Mouse (Mus musculus) urinary bladder, postnatal 10 days (tissue): Measurements from ENCODE around the gene Spcs2.
A peak's percentile ranks its signal among the peaks of the same experiment; 100 is the strongest.

ENCODE experiments used
- DNase-seq: peaks from one replicate; pipeline ENCODE4 v3.0.0; 2022; ENCODE audit warnings: low spot score

Spcs2 gene

GRCm38 (mm10) chr7:99863362-99863761 lies at the start of gene Spcs2:
TSS of gene Spcs2 (minus strand) at chr7:99863462.
- no peak for DNase-seq

GRCm38 (mm10) chr7:99911038-99911437 lies 47.8 kb upstream of the Spcs2 start:
- DNase-seq: no peak

- DNase-seq: no peak
Observed at GRCm38 (mm10) chr7:99907463-99907862, 44.2 kb upstream of the Spcs2 start.

DNA sequence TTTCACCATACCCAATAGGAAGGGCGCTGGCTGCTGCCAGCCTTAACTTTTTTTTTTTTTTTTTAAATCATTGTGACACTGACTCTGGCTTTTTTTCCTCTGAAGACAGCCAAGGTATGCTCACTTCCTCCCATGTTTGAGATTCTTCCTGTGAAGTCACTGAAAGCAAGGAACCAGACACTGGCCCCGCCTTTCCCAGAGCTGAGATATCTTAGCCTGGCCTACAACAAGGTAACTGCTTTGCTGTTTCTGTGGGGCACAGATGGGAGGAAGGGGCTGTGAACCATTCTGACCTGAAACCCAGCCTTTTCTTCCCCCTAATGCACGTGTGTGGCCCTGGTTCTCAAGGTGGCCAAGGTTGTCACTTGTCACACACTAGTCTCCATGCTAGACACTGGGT lies 43.1 kb upstream of the Spcs2 start:
- DNase-seq: no peak

DNA sequence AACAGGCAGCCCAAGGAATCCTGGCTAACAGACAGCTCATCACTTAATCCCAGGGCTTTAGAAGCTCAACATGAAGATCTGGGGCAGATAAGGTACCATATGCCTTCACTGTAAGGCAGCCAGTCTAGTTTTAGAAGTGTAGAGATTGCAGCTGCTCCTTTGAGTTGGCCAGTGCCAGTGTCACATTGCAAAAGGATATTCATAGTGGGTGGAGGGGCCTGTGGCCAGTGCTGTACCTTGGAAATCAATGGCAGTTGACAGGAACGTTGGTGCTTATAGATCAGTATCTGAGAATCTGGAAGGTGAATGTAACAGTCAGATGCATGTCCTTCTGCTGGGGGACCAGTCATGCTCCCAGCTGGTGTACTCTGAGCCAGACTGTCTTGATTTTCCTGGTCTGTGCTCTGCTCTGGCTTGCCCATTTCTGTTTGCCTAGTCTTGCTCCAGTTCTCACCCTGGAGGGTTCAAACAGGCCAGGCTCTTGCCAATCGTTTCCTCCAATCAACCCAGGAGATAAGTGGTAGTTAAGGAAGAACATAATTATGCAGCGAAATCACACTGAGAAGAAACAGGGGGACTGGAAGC lies 41.3 kb upstream of the Spcs2 start:
- DNase-seq: no peak

GRCm38 (mm10) chr7:99902918-99903665 lies 39.8 kb upstream of the Spcs2 start:
- no peak for DNase-seq

DNA sequence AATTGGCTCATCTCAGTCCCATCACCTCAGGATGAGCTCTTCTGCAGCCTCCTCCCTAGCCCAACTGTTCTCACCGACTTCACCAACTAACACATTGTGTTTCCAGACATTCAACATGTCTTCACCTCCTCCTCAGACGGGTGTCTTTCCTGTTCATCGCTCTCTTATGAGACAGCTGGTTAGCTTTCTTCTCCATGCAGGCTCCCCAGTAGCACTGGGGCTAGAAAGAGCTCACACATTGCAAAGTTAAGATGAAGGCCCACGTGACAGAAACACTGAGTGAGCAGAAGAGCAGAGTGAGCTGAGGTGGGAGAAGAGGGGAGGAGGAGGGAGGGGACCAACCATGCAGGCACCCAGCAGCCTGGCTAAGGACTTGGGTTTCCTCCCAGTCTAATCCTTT lies 38.9 kb upstream of the Spcs2 start:
- DNase-seq: no peak

DNA sequence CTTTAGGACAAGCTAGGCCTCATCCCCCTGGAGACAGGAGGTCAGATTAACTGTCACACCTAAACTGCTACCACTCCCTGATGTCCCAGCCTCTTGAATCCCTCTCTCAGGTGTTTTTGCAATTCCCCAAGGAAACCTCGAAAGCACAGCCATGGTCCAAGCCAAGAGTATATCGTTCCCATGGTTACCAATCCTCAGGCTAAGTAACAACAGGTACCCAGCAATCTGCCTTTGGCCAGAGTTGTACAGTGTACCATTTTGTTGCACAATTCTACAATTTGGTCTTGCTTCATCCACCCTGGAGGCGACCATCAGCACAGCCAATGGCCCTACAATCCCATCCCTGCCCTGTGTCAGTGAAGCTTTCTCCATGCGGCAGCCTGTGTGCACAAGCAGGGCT lies 33.6 kb upstream of the Spcs2 start:
- no peak for DNase-seq

DNA sequence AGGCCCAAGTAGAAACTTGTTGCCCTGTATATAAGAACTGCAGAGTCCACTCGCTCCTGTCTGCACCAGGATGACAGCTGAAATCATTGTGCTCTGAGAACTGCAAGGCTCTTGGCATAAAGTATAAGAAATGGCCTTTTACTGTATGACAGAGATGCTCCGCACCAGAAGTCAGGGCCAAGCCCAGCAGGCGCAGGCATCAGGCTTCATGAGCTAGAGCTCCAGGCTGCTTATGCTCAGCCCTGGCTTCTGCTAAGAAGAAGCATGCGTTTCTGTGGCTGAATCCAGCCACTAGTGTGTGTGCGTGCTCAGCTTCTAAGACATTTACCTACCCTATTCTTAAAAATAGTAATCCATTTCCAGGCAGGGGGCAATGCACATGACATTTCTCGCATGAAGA lies 31.2 kb upstream of the Spcs2 start:
- DNase-seq: no peak

GRCm38 (mm10) chr7:99893967-99894366 lies 30.7 kb upstream of the Spcs2 start:
- no peak for DNase-seq

DNA sequence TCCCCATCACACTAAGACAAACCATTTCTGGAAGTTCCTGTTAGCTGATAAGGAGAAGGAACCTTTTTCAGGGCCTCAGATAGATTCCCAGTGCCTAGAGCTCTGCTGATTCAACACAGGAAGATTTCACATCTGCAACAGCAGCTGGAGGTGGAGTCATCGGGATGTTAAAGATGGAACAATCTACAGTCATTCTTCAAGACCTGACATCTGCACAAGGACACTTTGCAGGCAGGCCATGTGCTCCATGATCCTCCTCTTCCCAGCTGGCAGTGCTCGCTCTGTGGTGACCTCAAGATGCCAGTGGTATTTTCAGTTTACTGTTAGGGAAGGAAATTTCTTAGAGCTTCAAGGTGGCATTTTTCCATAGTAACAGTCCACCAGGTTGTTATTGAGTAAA lies 29.1 kb upstream of the Spcs2 start:
- no peak for DNase-seq

GRCm38 (mm10) chr7:99891471-99891870 lies 28.2 kb upstream of the Spcs2 start:
- DNase-seq: no peak

- no peak for DNase-seq
Observed at GRCm38 (mm10) chr7:99890168-99890755, 27.0 kb upstream of the Spcs2 start.

DNA sequence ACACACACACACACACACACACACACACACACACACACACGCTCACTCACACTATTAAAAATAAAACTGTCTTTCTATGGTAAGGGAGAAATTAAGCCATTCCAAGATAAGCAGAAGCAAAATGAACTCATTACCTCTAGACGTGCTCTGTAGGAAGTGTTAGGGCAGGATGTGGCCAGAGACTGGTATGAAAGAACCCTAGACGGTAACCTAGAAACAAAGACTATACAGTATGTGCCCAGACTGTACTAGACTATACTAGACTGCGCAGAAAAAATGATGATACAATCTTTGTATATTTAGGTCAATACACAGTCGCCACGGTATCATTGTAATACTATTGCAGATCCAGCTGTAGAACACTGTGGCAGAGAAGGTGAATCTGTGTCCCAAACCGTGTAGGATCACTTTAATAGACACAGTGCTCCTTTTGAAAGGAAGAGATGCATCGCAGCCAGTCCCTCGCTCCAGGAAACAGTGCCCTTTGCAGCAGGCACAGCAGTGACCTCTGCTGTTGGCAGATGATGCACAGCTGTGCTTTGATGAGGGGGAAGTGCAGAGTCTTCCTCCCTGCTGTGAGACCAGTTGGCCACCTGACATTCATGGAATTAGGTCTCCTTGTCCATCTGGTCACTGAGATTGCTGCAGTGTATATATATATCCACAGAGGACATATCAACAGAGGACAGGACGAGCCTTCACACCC lies 26.1 kb upstream of the Spcs2 start:
- no peak for DNase-seq

GRCm38 (mm10) chr7:99887743-99888142 lies 24.5 kb upstream of the Spcs2 start:
- no peak for DNase-seq

DNA sequence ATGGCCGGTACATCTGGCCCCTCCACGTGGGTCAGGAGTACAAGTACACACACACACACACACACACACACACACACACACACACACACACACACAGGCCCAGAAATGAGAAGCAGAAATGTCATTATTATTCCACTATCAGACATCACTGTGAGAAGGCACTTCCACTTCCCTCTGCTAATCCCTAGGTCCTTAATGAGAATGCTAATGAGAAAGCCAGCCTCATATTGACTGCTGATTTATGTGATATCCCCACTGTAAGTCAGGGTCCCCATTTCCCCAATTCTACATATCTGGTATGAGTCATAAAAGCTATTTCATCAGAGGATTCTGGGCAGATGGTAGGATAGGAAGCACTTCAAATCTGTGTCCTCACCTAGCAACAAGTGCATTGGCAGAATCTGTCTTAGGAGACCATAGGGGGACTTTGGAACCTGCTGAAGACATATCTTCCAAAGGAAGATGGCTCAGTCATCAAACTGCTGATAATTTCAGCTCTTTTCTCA lies 24.0 kb upstream of the Spcs2 start:
- no peak for DNase-seq

DNA sequence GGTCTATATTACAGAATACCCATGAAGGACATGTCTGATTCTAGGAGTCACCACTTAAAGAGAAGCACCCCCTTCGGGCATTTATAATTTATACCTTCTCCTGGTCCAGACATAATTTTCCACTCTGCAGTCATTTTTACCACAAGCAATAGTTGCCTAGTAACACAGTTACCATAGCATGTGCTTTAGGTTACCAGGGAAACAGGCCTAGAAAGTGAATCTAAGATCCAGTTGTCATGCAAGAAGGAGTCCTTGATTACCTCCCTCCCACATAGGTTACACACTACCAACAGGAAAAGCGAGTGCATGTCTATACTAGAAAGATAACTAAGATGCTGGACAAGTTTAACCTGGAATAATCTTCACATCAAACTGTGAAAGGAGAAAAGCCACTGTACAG lies 15.0 kb upstream of the Spcs2 start:
- DNase-seq: no peak

- DNase-seq: peak; percentile 47
Observed at GRCm38 (mm10) chr7:99876345-99876744, 13.1 kb upstream of the Spcs2 start.

DNA sequence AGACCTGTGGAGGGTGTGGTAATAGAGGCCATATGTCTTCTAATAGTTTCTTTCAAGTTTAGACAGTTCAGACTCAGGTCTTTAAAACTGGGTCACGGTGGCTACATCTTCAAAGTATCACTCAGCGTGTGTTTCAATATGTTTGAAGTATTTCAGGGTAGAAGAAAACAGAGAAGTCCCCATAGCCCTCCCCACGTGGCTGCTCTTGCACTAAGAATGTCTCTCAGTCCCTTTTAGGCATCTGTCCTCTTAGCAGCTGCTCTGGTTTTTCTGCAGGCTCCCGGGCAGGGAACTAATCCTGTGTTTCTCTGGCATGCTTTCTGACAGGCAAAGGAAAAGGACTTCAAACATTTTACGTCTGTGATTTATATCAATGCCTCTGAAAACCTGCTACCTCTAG lies 12.6 kb upstream of the Spcs2 start:
- no peak for DNase-seq

DNA sequence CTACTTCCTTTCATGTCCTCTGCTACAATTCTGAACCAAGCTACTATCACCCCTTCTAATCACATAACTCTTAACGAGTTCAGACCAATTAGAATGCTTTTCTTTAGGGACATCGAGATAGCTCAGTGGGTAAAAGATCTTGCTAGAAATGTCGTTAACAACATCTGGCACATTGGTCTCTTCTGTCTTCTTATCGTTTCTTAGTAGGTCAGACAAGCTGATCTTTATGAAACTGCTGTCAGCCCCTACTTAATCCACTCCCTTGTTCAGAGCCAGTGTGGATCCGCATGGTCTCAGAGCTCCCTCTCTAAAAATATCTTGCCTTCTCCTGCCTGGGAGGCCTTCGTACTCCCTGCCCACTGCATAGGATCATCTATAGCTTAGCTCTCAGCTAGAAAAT lies 10.7 kb upstream of the Spcs2 start:
- no peak for DNase-seq

DNA sequence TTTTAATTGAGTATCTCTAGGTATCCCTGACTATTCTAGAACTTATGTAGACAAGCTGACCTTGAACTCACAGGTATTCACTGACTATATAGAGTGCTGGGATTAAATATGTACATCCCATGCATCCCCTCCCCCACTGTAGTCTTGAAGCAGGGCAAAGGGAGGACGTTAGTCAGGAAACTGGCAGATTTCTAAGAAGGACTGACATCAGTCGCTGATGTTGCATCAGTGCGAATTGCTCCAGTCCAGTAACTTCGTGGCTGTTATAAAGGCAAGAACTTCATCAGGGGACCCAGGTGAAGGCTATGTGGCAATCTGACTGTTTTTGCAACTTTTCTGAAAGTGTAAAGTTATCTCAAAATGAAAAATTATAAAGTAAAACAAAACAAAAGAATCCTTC lies 6.0 kb upstream of the Spcs2 start:
- no peak for DNase-seq

DNA sequence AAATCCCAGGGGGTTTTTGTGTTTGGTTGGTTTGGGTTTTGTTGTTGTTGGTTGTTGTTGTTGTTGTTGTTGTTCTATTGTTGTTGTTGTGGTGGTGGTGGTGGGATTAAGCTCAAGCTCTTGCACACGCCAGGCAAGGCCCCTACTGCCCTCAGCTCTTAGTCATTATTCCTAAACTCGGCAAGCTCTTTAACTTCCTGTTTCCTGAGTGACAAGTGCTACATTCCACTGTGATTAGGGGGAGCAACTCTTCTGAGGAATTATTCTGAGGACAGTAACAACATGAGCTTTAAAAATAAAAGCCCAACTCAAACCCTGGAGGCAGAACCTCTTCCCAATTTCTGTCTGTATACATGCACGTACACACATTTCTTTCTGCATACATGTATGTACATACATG lies 2.0 kb upstream of the Spcs2 start:
- no peak for DNase-seq
